Mouse (Mus musculus): ENCODE data around the gene Olfr263. TPM values are rescaled to one million over a fixed set of nuclear protein-coding genes. Genes with fewer than 3 reads are reported as not detected.
A peak's percentile ranks its signal among the peaks of the same experiment; 100 is the strongest.

Gene Olfr263
- polyA plus RNA-seq, 2 experiments, result not detected

GRCm38 (mm10) chr13:21179367-21179723 lies 49.9 kb downstream of the Olfr263 start, which contains the start of gene Trim27:
Trim27 (plus strand) TSS chr13:21179445.
- Histone ChIP-seq H3K9me3 (ENCODE audit: control insufficient read depth, low read length) (no peaks in the 10 kb centered on the region), H3K9ac (ENCODE audit: low read depth, low read length, severe bottlenecking) (peak within 1 kb of the TSS; percentile 92), H3K4me2 (replicated peaks; ENCODE audit: low read depth, low read length, severe bottlenecking) (peak within 1 kb of the TSS; percentile 60), H3K36me3 (ENCODE audit: control insufficient read depth, insufficient read depth, low read length) (peaks cover 27% of the 10 kb centered on the region), H3K27me3 (ENCODE audit: control insufficient read depth, insufficient read depth, low read length) (no peaks in the 10 kb centered on the region), H3K4me3 (replicated peaks; ENCODE audit: low read length) (peak within 1 kb of the TSS; percentile 99), H3K4me1 (ENCODE audit: control insufficient read depth, insufficient read depth, low read length) (peaks cover 16% of the 10 kb centered on the region), H3K27ac (replicated peaks; ENCODE audit: low read depth, low read length) (peak within 1 kb of the TSS; percentile 96)
- 1% methylated on average over 15 of the region's 15 CpGs for WGBS
- peak; percentile 35 for DNase-seq (ENCODE audit: low spot score)
- peak; percentile 56 for ATAC-seq (ENCODE audit: low FRiP score, low read depth)
- no peak for TF ChIP-seq POLR2A (IDR thresholded peaks at IDR 0.05; ENCODE audit: borderline replicate concordance, extremely low read depth, insufficient read depth, insufficient read length)

DNA sequence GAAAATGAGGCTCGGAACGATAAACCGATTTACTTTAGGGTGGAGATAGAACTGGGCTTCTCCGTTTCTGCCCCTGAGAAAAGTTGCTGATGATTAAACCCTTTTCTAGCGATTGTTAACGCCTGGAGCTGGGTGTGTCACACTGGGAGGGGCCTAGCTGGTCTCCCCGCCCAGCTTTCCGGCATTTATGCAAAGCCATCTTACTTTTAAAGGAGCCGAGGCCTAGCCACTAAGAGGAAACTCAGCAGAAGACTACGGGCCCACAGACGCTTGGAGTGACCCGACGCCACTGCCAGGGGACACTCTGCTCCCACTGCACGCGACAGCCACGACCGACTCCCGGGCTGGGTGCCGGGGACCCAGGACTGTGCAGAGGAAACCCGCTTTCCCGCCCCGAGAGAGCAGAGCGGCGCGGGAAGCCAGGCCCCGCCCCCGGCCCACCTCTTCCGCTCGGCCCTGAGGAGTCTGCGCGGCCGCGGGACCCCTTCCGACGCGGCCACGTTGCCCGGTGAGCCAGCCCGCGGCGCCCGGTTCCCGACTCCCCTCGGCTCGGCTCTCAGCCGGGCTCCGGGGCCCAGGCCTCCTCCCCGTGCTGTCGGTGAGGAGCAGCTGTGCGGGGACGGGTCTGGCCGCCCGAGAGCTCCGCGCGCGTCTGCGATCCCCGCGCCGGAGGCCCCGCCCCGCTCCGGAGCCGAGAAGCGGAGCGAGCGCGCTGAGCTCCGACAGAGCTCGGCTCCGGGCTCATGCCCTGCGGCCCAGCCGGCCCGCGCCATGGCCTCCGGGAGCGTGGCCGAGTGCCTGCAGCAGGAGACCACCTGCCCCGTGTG lies 50.5 kb downstream of the Olfr263 start:
- DNase-seq (ENCODE audit: low spot score), result peak; percentile 94
- peak; percentile 93 for ATAC-seq (ENCODE audit: low FRiP score, low read depth)
- WGBS, result under 1% methylated on average over 66 of the region's 80 CpGs
- Histone ChIP-seq H3K36me3 (ENCODE audit: control insufficient read depth, insufficient read depth, low read length) (peaks cover 33% of the 10 kb centered on the region), H3K4me3 (replicated peaks; ENCODE audit: low read length) (peak overlapping the region; percentile 99), H3K9ac (ENCODE audit: low read depth, low read length, severe bottlenecking) (peak overlapping the region; percentile 92), H3K27ac (replicated peaks; ENCODE audit: low read depth, low read length) (peak overlapping the region; percentile 96), H3K27me3 (ENCODE audit: control insufficient read depth, insufficient read depth, low read length) (no peaks in the 10 kb centered on the region), H3K4me1 (ENCODE audit: control insufficient read depth, insufficient read depth, low read length) (peaks cover 16% of the 10 kb centered on the region), H3K4me2 (replicated peaks; ENCODE audit: low read depth, low read length, severe bottlenecking) (peak overlapping the region; percentile 60), H3K9me3 (ENCODE audit: control insufficient read depth, low read length) (no peaks in the 10 kb centered on the region)
- TF ChIP-seq POLR2A (IDR thresholded peaks at IDR 0.05; ENCODE audit: borderline replicate concordance, extremely low read depth, insufficient read depth, insufficient read length), result 0 out of 2 replicates have a peak, but pooled peaks have one; percentile 28

DNA sequence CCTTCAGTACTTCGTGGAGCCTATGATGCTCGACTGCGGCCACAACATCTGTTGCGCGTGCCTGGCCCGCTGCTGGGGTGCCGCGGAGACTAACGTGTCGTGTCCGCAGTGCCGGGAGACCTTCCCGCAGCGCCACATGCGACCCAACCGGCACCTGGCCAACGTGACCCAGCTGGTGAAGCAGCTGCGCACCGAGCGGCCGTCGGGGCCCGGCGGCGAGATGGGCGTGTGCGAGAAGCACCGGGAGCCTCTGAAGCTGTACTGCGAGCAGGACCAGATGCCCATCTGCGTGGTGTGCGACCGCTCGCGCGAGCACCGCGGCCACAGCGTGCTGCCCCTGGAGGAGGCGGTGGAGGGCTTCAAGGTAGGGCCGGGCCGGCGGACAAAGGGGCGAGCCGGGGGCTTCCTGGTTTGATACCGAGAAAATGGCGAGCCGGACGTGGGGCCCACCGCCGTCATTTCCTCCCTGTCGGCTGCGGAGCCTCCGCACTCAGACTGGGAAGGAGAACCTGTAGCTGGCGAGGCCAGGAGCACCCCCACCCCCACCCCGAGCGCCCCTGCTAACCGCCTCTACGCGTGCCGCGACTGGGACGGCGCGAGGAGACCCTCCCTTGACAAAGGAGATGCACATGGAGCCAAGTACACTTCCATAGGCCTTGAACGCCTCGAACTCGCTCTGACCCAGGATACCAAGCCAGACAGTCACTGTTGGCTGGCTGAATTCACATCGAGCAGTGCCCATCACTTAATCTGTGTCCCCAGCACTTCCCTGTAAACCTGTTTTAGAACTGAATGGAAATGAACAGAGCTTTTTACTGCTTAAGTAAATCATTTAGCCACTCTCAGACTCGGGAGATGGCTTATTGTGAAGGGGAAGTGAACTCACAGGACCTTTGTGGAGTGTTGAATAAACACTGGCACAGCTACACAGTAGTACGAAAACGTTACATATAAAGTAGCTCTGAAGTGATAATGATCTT lies 51.4 kb downstream of the Olfr263 start:
- no peak for TF ChIP-seq POLR2A (IDR thresholded peaks at IDR 0.05; ENCODE audit: borderline replicate concordance, extremely low read depth, insufficient read depth, insufficient read length)
- Histone ChIP-seq H3K27me3 (ENCODE audit: control insufficient read depth, insufficient read depth, low read length) (no peaks in the 10 kb centered on the region), H3K4me3 (replicated peaks; ENCODE audit: low read length) (peak overlapping the region; percentile 99), H3K27ac (replicated peaks; ENCODE audit: low read depth, low read length) (peak overlapping the region; percentile 96), H3K4me2 (replicated peaks; ENCODE audit: low read depth, low read length, severe bottlenecking) (peak overlapping the region; percentile 60), H3K36me3 (ENCODE audit: control insufficient read depth, insufficient read depth, low read length) (peaks cover 42% of the 10 kb centered on the region), H3K4me1 (ENCODE audit: control insufficient read depth, insufficient read depth, low read length) (peaks cover 16% of the 10 kb centered on the region), H3K9ac (ENCODE audit: low read depth, low read length, severe bottlenecking) (peak overlapping the region; percentile 92), H3K9me3 (ENCODE audit: control insufficient read depth, low read length) (no peaks in the 10 kb centered on the region)
- ATAC-seq (ENCODE audit: low FRiP score, low read depth) (peak; percentile 23), DNase-seq (ENCODE audit: low spot score) (no peak)
- WGBS, result 2% methylated on average over 64 of the region's 71 CpGs

- H3K27me3 ChIP-seq (ENCODE audit: control insufficient read depth, insufficient read depth, low read length), result no peaks in the 10 kb centered on the region
- WGBS, result 74% methylated on average over 7 of the region's 7 CpGs
- peak overlapping the region; percentile 99 for H3K4me3 ChIP-seq (replicated peaks; ENCODE audit: low read length)
- H3K9me3 ChIP-seq (ENCODE audit: control insufficient read depth, low read length), result no peaks in the 10 kb centered on the region
- ATAC-seq (ENCODE audit: low FRiP score, low read depth) (no peak), DNase-seq (ENCODE audit: low spot score) (no peak)
- H3K27ac ChIP-seq (replicated peaks; ENCODE audit: low read depth, low read length), result no peak overlapping the region
- peaks cover 54% of the 10 kb centered on the region for H3K36me3 ChIP-seq (ENCODE audit: control insufficient read depth, insufficient read depth, low read length)
- TF ChIP-seq POLR2A (IDR thresholded peaks at IDR 0.05; ENCODE audit: borderline replicate concordance, extremely low read depth, insufficient read depth, insufficient read length), result no peak
- peak overlapping the region; percentile 60 for H3K4me2 ChIP-seq (replicated peaks; ENCODE audit: low read depth, low read length, severe bottlenecking)
- peak overlapping the region; percentile 38; the same call in 1 of the 2 replicates for H3K9ac ChIP-seq (ENCODE audit: low read depth, low read length, severe bottlenecking)
- H3K4me1 ChIP-seq (ENCODE audit: control insufficient read depth, insufficient read depth, low read length), result peaks cover 16% of the 10 kb centered on the region
These were observed 52.6 kb downstream of the Olfr263 start for GRCm38 (mm10) chr13:21181996-21182395.

DNA sequence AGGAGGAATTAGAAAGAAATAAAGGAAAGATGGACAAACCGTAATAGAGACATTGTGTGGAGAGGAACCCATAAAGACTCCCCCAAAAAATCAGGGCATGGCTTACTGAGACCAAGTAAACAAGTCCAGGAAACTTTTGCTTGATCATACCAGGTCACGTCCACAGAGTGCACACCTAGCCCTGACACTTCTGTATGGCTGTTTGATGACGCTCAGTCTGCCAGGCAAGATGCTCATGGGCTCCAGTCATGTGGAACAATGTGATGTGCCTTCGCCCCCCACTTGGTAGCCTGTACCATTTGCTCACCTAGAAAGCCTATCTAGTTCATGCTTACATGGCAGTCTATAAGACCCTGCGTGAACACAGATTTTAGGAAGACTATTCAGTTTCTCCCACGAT lies 53.6 kb downstream of the Olfr263 start:
- Histone ChIP-seq H3K4me2 (replicated peaks; ENCODE audit: low read depth, low read length, severe bottlenecking) (no peak overlapping the region), H3K4me3 (replicated peaks; ENCODE audit: low read length) (no peak overlapping the region), H3K36me3 (ENCODE audit: control insufficient read depth, insufficient read depth, low read length) (peaks cover 65% of the 10 kb centered on the region), H3K27me3 (ENCODE audit: control insufficient read depth, insufficient read depth, low read length) (no peaks in the 10 kb centered on the region), H3K4me1 (ENCODE audit: control insufficient read depth, insufficient read depth, low read length) (peaks cover 16% of the 10 kb centered on the region), H3K9ac (ENCODE audit: low read depth, low read length, severe bottlenecking) (no peak overlapping the region), H3K27ac (replicated peaks; ENCODE audit: low read depth, low read length) (no peak overlapping the region), H3K9me3 (ENCODE audit: control insufficient read depth, low read length) (no peaks in the 10 kb centered on the region)
- no peak for ATAC-seq (ENCODE audit: low FRiP score, low read depth)
- WGBS, result 94% methylated on average over 6 of the region's 6 CpGs
- no peak for TF ChIP-seq POLR2A (IDR thresholded peaks at IDR 0.05; ENCODE audit: borderline replicate concordance, extremely low read depth, insufficient read depth, insufficient read length)
- no peak for DNase-seq (ENCODE audit: low spot score)

Data from limb, embryonic 14.5 days (tissue).